Mouse (Mus musculus) cerebellum, adult 2 months (tissue): ENCODE data around the gene Ctnnbl1. TPM values are rescaled to one million over a fixed set of nuclear protein-coding genes. Genes with fewer than 3 reads are reported as not detected.

Experiments used
- DNase-seq, 2 experiments: peaks; one replicate each; pipeline ENCODE4 v3.0.0; 2021
- H3K27ac ChIP-seq: fragments of 200-500 bp; 2 replicates; pipeline ENCODE4 v1.5.1; 2012; ENCODE audit warnings: low read length, control low read depth, inconsistent platforms; ENCODE audit not compliant: insufficient read depth
- H3K27me3 ChIP-seq: fragments of 200-500 bp; 2 replicates; pipeline ENCODE4 v1.6.1; 2012; ENCODE audit warnings: inconsistent platforms, mild to moderate bottlenecking, low read length, moderate library complexity; ENCODE audit not compliant: control insufficient read depth, insufficient read depth
- H3K4me1 ChIP-seq: fragments of 200-500 bp; 2 replicates; pipeline ENCODE4 v1.6.1; 2011; ENCODE audit warnings: low read length; ENCODE audit not compliant: control insufficient read depth, insufficient read depth
- H3K4me3 ChIP-seq: fragments of 200-500 bp; replicated peaks from 2 replicates; pipeline ENCODE3; 2011; ENCODE audit warnings: mild to moderate bottlenecking, low read depth, low read length, control low read depth; ENCODE audit not compliant: insufficient read depth
- CTCF ChIP-seq: fragments of 200-500 bp; IDR thresholded peaks from 2 replicates; pipeline ENCODE4 v1.5.1; 2011; ENCODE audit warnings: low read depth, mild to moderate bottlenecking, control low read depth, low read length, moderate library complexity, borderline replicate concordance; ENCODE audit not compliant: insufficient read depth
- POLR2A ChIP-seq: fragments of 200-500 bp; IDR thresholded peaks from 2 replicates; pipeline ENCODE4 v1.6.1; 2011; ENCODE audit warnings: low read length, control low read depth, borderline replicate concordance; ENCODE audit not compliant: insufficient read depth
- WGBS: fragments of 180-500 bp; shearing (Covaris S2); methylation state at CpG from one replicate; pipeline ENCODE4 v1.1.7; 2018; 5-methylcytosine and 5-hydroxymethylcytosine counted together
- polyA plus RNA-seq: library from polyadenylated mRNA; depleted of rRNA; stranded (reverse); fragments of >200 nt; gene quantifications from 2 replicates; pipeline ENCODE4 v1.2.3, GENCODE M21; 2012

Gene Ctnnbl1
- polyA plus RNA-seq, 1 experiment: 30.0 TPM

DNA sequence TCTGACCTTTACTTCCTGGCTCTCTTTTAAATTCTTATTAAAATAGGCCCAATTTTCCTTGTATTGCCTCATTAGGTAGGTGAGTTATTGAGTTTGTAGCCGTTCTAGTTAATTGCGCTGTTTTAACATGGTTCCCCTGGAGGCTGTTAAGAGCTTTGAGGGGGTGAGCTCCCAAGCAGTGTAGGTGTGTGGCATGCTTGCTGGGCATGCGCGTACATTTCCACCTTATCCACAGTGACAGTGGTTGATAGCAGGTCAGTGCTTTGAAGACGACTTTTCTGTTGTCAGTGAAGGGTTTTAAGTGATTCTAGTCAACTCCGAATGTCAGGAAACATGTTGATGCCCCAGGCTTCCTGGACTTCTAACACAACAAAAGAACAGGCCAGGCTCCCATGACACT, 103.9 kb downstream of the Ctnnbl1 start:
- H3K27ac ChIP-seq: no peak overlapping the region
- 95% methylated on average over 6 of the region's 6 CpGs for WGBS

GRCm38 (mm10) chr2:157844746-157845145, 107.5 kb downstream of the Ctnnbl1 start:
- H3K4me3 ChIP-seq: no peak overlapping the region
- no peaks in the 10 kb centered on the region for H3K4me1 ChIP-seq
- no peak for DNase-seq
- no peak for TF ChIP-seq CTCF
- TF ChIP-seq POLR2A: no peak
- 91% methylated on average over 2 of the region's 2 CpGs for WGBS
- H3K27ac ChIP-seq: no peak overlapping the region
- H3K27me3 ChIP-seq: no peaks in the 10 kb centered on the region

More for the DNA sequence above, 103.9 kb downstream of the Ctnnbl1 start:
- H3K4me3 ChIP-seq: no peak overlapping the region
- no peak for DNase-seq
- H3K27me3 ChIP-seq: no peaks in the 10 kb centered on the region
- TF ChIP-seq CTCF (no peak), POLR2A (no peak)
- H3K4me1 ChIP-seq: no peaks in the 10 kb centered on the region

DNA sequence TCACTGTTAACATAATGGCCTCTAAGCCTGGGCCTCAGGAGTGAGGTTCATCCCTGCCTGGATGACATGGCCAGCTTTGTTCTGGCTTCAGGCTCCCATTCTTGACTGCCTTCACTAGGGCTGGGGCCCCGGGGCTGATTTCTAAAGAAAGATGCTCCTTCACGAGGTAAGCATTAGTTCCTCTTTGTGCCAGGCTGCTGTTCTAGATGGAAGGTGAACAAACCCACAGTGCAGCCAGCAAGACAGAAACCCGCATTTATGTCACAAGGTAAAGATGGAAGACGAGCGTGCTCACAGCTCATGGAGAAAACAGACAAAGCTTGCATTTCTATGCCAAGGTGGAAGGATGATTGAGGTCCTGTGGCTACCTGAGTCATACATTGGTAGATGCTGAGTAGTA, 108.6 kb downstream of the Ctnnbl1 start:
- no peaks in the 10 kb centered on the region for H3K4me1 ChIP-seq
- no peaks in the 10 kb centered on the region for H3K27me3 ChIP-seq
- no peak overlapping the region for H3K4me3 ChIP-seq
- WGBS: 91% methylated on average over 5 of the region's 5 CpGs
- no peak overlapping the region for H3K27ac ChIP-seq
- no peak for DNase-seq
- TF ChIP-seq POLR2A: no peak
- no peak for TF ChIP-seq CTCF

GRCm38 (mm10) chr2:157853135-157853534, 115.9 kb downstream of the Ctnnbl1 start:
- 72% methylated on average over 3 of the region's 3 CpGs for WGBS
- H3K4me3 ChIP-seq: no peak overlapping the region
- no peak for TF ChIP-seq CTCF
- no peak for TF ChIP-seq POLR2A

GRCm38 (mm10) chr2:157855814-157856213, 118.6 kb downstream of the Ctnnbl1 start:
- WGBS: 96% methylated on average over 6 of the region's 6 CpGs
- TF ChIP-seq CTCF: no peak
- no peak for TF ChIP-seq POLR2A
- H3K4me1 ChIP-seq: peaks cover 16% of the 10 kb centered on the region; the same call in 1 of the 2 replicates
- no peak overlapping the region for H3K27ac ChIP-seq
- no peaks in the 10 kb centered on the region for H3K27me3 ChIP-seq
- no peak for DNase-seq
- H3K4me3 ChIP-seq: no peak overlapping the region

More at GRCm38 (mm10) chr2:157853135-157853534, 115.9 kb downstream of the Ctnnbl1 start:
- no peak overlapping the region for H3K27ac ChIP-seq
- H3K27me3 ChIP-seq: no peaks in the 10 kb centered on the region
- H3K4me1 ChIP-seq: peaks cover 2% of the 10 kb centered on the region; the same call in 1 of the 2 replicates
- no peak for DNase-seq

DNA sequence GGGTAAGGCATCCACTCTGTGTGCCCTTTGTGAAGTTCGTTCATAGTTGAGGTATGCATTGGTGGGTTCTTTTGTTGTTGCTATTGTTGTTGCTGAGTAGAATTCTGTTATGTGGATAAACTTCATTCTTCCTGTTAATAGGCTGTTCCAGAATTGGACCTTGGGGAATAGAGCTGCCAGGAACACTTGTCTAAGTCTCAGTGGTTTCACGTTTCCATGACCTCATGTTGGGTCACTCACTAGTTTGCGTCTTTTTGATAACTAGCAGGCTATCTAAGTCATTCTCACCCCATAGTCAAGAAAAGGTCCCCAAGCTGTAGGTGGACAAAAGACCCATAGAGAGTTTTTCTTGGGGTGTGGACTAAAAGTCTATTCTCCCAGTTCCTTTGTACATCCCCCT, 120.3 kb downstream of the Ctnnbl1 start:
- Histone ChIP-seq H3K4me1 (peaks cover 19% of the 10 kb centered on the region), H3K4me3 (no peak overlapping the region), H3K27ac (no peak overlapping the region), H3K27me3 (no peaks in the 10 kb centered on the region)
- 94% methylated on average over 3 of the region's 3 CpGs for WGBS
- TF ChIP-seq CTCF: no peak
- no peak for TF ChIP-seq POLR2A
- no peak for DNase-seq

- no peak for DNase-seq
- TF ChIP-seq CTCF (no peak), POLR2A (no peak)
- no peak overlapping the region for H3K27ac ChIP-seq
- H3K4me1 ChIP-seq: peaks cover 19% of the 10 kb centered on the region
- no peak overlapping the region for H3K4me3 ChIP-seq
- 91% methylated on average over 7 of the region's 7 CpGs for whole genome bisulfite sequencing
- H3K27me3 ChIP-seq: no peaks in the 10 kb centered on the region
These were observed 121.1 kb downstream of the Ctnnbl1 start for GRCm38 (mm10) chr2:157858317-157858716.

- Histone ChIP-seq H3K27ac (no peak overlapping the region), H3K4me1 (peaks cover 19% of the 10 kb centered on the region), H3K27me3 (no peaks in the 10 kb centered on the region), H3K4me3 (no peak overlapping the region)
- peak; percentile 92 to 97 for DNase-seq
- 23% methylated on average over 8 of the region's 8 CpGs for WGBS
- no peak for TF ChIP-seq CTCF
These were observed 122.0 kb downstream of the Ctnnbl1 start for GRCm38 (mm10) chr2:157859046-157859701.
